Mouse (Mus musculus) WW6 (cell line): Measurements from ENCODE around the gene Il18r1.

Source experiments
- DNase-seq: peaks from one replicate; pipeline ENCODE4 v3.0.0-alpha.2; 2013; ENCODE audit warnings: low read depth, low spot score

The Il18r1 gene

DNA sequence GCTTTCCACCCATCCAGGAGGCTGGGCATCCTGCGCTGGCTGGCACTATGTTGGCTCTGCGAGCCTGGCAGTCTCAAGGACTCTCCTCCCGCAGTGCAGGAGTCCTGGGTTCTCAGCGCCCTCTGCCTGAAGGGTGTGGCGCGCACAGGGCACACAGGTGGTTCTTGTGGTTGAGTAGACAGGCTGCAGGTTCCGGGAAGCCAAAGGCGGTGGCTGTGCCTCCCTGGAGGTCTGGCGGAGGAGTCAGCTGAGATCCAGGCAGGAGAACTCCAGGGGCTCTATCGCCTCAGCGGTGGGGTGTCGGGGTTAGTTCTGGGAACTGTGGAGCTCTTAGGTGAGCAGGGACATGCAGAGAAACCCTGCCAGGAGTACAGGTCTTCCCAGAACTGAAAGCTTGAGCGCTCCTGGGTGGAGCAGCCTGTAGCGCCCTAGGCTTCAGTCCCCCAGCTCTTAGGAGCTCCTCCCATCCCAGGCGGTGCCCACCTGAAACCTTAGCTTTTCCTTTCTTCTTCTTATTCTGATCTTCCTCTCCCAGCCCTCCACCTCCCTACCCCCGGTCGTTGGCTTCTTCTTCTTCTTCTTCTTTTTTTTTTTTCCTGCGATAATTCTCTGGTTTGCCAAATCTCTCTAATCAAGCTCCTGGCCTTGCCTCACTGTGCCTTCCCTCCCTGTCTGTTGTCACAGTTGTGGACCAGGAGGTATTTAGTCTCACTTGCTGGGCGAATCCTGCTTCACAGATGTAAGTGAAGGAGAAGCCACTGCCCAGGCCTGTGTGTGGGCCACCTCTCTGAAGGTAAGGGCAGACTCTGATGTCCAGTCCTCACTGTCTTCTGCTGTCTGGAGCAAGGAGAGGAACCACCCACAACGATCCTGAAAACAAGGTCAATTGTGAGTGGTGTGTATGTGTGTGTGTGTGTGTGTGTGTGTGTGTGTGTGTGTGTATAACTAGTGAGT lies at the start of gene Il18r1:
Il18r1 (plus strand) TSS at position 76 of the 954 bp plus-strand sequence.
- no peak for DNase-seq

DNA sequence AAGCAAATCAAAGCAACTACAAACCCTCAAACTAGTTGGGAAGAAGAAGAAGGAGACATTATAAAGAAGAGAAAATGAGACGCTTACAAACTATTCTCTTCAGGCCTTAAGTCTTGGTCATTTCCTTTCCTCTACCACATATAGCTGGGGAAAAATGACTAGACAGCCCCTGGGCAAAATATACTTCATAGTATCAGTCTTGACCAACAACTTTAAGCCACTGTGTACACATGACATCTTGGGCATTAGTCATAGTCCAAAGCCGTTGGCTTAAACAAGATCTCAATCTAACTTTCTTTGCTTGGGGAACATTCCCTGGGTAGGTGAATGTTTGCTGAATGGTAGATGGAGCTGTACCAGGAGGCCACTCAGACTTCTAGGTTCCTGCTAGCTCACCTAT lies 48.3 kb upstream of the Il18r1 start:
- DNase-seq, result no peak

DNA sequence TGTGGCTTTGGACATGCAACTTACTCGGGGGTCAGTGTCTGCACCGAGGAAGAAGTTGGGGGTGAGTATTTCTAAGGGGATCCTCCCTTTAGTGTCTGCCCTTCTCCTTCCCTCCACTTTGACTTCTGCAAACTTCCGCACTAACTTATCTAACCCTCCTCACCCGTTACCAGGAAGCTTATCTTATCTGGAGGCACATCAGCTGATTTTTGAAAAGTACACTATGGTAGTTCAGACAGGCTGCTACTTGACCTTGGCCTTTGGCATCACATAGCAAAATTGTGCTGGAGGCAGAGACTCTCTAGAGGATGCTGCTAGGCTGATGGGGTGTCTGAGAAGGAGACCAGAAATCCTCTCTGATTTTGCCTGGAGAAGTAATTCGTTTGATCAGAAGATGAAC lies 46.8 kb upstream of the Il18r1 start:
- DNase-seq, result no peak

DNA sequence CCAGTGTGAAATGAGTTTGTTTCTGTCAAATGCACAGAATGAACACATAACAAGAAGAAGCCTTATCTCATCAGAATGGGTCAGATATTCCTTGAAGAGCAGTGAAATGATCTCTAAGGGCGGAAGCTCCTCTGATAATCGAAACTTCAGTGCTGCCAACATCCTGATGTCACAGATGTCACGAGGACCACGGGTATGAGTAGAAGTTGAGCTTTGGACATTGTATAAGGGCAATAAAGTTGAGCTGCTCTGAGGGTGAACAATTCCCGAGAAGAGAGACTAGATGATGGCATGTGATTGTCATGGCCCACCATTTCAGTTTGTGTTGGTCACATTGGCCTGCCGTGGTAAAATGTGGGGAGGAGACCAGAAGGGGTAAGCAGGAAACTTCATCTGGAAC lies 41.5 kb upstream of the Il18r1 start:
- DNase-seq, result no peak

DNA sequence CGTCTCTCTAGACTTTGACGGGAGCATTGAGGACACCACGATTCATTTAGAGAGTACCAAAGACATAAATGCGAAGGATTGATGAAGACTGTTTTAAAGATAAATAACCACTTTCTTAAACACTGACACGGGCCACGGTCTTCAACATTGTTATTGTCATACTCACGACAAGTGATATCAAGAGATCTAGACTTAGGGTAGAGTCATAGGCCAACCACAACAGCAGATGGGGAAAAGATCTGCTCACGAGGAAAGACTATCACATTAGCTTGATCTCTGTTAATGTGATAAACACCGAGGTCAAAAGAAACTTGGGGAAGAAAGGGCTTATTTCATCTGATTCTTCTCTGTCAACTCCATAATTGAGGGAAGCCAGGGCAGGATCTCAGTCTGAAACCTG lies 38.1 kb upstream of the Il18r1 start:
- no peak for DNase-seq

DNA sequence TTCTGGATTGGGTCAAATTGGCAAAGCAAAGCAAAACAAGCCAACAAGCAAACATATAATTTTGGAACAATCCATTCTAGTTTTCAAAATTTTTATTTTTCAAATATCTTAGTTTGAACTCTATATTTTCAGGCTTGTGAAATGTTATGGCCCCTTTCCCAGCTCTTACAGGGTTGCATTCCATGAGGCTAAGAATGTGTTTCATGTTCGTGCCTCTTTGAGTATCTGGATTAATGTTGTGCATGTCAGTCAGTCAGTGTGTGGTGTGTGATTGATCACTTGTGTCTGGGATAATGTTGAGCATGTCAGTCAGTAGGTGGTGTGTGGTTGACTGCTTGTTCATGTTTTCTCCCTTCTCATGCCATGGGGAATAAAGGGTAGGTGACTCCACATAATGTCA lies 37.5 kb upstream of the Il18r1 start:
- no peak for DNase-seq

DNA sequence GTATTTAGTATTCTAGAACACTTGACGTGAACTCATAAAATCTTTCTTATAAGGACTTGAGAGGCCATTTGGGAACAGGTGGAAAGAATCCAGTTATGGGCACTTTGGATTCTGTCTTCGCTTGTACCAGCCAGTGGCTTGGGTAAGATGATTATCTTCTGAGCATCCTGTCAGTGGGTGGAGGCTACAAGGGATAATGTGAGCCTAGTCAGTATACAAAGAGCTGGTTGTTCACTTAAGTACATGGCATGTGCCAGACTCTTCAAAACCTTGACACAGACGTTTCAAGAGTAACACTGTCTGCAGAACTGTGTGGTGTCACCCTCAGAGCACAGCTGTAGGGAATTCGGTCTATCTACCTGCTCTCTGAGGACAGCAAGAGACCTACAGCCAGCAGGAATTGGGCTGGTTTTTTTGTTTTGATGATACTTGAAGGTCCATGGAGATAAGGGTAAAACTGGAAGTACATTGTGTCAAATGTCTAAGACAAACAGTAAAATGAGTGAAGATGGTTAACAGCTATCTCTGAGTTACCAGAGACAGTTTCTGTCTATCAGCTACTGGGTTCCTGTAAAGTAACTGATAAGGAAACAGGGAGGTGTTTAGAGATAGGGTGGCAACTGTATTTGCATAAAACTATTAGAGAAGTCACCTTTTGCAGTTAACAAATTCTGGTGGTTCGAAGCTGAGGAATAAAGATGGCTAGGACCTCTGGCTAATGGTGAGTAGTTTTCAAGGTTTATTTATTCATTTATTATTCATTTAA lies 36.3 kb upstream of the Il18r1 start, which contains the start of gene Il1rl1:
Il1rl1 (plus strand) TSS at position 661 of the 766 bp plus-strand sequence.
- DNase-seq, result no peak

DNA sequence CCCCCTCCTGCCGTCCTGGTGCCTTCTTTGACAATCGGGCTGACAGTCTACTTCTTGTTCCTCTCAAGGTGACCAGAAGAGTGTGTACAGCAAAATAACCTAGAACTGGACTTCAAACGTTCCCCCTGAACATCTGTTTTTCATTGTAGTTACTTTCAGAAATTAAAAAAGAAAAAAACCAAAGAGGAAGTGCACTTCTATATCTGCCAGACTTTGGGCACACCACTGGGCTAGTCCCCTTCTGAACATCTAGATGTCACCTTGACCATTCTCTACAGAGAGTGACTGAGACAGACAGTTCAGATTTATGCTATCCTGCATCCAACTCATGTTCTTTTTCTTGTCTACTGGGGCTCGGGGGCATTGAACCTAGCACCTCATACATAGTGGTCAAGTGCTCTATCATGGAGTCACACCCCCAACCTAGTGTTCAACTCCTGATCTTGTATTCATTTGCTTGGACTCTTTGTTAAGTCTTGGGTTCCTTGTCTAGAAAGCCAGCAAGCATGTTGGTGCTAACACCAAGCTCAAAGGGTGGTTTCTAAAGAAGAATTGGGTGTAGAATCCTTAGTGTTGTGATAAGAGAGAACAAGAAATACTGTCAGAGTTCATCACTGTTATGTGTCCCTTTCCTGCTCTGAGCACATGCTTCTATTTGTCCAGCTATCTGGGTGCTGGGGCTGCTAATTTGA lies 35.1 kb upstream of the Il18r1 start:
- no peak for DNase-seq

DNA sequence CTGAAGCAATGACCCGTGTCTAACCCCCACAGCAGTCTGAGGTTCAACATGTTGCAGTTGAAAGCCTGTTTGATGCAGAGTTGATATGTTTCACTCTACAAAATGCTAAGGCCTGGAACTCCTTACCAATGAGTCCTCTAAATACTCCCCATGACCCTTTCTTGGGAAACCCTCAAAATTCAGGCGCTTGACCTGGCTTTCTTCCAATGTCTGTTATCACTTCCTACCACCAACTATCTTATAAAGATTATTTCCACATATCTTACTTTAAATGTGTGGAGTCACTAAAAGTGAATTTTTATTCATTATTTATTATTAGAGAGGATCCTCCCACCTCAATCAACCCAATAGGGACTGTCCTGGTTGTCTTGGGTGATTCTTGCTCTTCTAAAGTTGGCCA lies 33.2 kb upstream of the Il18r1 start:
- no peak for DNase-seq

DNA sequence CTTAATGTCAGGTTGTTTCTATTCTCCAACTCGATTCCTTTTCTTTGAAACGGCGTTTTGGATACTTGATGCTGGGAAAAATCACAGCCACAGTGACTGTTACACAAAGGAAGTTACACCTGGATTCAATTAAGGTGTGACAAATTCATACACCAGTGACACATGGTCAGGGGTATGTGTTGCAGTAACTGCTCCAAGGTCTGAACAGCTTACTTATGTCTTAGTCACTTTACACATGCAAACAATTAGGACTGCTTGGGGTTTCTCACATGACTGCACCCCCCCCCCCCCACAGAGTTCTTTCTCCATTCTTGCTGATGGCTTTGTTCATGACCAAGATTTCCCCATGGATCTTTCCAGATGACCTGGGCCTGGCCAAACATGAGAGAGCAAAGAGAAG lies 29.4 kb upstream of the Il18r1 start:
- no peak for DNase-seq

DNA sequence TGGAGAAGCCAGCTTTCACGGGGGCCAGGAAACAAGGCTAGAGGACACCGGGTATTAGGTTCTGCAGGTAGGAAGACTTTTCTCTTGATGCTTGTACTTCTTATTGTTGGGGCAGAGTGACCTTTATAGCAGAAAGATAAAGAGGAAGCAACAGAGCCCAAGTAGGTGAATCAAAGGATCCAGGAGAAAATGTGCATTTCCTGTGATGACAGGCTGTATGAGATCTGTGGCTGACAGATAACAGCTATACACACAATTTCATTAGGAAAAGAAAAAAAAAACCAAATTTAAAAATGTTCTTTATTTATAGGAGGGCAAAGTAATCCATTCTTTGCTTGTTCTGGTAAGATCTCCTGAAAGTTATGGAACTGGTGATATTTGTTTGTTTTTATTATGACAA lies 28.0 kb upstream of the Il18r1 start:
- DNase-seq, result no peak

DNA sequence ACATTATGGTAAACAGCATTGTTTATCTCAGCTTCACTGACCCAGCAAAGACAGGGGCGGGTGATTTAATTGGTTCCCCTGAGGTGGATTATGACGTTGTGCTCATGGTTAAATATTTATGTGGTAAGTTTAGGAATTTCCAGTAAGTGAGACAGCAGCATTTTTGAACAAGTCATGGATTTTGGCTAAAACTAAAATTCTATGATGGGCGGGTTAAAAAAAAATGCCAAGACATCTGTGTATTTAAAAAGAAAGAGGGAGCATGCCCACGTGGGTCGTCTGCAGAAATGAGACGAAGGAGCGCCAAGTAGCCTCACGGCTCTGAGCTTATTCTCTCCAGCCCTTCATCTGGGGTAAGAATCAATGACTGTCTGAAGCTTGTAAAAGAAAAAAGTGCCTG lies 25.8 kb upstream of the Il18r1 start:
- no peak for DNase-seq

DNA sequence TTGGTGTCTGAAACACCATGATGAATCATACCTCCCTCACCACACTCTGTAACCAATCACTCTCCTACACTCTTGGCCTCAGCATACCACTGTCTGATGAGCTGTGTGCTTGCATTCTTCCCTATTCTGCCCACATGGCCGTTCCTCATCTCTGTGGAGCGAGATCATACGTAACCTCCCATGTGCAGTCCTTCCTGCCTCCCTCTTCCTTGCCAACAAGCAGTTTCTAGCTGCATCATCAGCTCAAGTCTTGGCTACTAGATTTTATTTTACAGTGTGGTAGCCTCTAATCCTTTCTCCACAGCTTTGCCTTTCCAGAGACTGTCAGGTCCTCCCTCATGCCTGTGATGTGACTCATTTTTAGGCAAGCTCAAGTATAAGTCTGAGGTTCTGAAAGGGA lies 20.6 kb upstream of the Il18r1 start:
- DNase-seq, result no peak

DNA sequence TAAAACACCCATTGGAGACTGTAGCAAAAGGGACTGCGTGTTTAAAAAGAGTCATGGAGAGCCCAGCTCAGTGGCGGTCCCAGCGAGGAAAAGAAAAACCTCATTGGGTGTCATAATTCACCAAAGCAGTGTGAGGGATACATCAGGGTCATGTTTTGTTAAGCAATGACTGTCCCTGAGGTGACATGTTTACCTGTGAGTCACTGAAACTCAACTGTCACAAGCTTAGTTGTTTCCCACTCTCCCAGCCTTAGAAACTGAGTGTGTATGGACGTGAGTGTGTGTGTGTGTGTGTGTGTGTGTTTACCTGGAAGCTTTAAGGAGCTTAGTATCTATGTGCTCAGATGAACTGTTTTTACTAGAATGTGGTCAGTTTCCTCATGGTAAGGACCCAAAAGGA lies 2.0 kb downstream of the Il18r1 start:
- no peak for DNase-seq

DNA sequence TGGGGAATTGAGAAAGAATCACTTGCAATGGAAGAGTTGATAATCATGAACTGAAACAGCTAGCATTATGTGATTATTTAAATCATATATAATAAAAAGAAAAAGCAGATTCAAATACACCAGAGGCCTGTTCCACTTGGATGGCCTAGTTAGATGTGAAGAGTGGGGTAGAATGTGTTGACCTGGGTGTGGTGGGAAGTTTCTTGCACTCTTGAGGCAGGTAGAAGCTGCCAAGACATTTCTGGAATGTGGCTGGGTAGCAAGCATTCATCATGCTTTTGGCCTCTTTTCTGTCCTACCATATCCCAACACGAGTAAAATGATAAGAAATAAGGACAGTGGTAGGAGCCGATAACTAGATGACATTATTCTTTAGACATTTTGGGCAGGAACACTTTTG lies 3.5 kb downstream of the Il18r1 start:
- no peak for DNase-seq

DNA sequence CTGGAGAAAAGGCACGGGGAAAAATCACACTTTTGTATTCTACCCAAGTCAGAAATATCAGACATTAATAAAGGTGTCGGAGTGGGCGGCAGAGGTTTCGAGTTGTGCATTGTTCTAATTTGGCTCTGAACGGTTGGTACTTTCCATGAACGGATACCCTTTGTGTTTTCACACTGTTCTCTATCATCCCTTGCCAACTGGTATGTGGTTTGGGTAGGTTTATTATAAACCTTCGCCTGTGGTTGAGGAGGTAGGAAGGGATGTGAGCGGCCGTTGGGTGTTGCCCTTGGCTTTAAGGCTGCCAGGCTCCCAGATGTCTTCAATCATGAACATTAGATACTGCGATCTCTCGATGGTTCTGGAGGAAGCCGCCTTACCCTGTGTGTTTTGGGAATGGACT lies 4.5 kb downstream of the Il18r1 start:
- DNase-seq, result no peak

DNA sequence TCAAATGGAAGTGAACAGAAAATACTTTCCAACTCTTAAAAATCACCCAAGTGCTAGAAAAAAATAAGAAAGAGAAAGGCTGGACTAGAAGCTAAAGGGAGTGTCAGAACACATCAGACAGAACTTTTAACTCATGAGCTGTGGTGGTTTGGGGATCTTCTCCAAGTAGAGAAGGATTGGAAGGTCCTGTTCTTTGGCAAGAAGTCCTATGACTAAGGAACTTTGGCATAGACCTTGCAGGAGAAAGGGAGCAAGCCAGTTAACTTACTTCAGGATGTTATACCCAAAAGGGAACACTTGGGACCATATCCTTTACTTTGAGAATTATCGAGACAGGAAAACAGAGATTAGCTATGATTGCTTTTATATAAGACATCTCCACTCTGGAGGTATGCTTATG lies 7.0 kb downstream of the Il18r1 start:
- no peak for DNase-seq

DNA sequence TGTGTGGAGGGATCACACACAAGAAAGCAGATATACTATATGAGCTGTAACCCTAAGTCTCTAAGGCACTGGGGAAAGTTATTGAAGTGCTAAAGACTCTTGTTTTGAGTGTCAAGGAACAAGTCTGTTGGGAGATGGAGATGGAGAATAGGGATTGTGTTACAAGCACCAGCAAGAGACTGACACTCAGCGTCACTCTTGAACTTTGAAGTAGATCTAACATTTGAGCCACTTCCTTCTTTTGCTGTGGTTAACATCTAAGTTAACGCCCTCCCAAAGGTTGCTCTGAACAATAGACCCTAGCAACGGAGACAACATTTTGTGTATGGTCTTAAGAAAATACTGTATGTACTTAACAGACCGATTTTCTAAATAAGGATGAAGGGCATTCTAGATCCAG lies 8.3 kb downstream of the Il18r1 start:
- no peak for DNase-seq

DNA sequence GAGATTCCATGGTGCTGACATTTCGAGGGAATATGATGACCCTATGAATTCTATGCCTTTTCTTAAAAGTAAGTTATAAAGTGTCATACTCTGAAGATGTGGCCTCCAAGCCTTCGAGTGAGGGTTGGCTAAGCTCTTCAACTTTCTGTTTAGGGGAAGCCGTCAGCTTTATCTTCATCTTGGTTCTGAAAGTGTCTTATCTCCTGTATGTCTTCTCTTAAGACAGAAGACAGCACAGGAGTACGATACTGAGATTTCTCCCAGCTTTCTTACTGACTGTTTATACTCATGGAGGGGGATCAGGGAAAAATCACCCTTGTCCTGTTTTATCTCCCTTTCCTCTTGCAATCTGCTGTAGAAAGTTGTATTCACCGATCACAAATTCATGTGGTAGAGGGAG lies 9.0 kb downstream of the Il18r1 start:
- no peak for DNase-seq

DNA sequence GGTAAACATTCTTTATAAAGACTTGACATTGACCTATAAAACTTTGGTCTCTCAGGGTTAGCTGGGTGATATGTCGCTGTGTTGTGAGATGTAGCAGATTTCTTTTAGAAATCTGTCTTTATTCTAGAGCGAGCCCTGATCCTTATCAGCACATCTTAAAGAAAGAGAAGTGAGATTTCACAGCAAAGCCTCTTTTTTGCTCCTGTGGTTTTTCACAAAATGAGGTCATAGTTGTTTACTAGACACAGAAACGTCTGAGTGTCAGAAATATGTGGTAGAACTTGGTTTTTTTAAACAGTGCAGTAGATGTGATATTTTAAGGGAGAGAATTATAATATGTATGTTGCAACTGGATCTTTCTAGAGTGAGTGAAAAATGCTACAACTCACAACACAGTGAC lies 10.3 kb downstream of the Il18r1 start:
- no peak for DNase-seq

DNA sequence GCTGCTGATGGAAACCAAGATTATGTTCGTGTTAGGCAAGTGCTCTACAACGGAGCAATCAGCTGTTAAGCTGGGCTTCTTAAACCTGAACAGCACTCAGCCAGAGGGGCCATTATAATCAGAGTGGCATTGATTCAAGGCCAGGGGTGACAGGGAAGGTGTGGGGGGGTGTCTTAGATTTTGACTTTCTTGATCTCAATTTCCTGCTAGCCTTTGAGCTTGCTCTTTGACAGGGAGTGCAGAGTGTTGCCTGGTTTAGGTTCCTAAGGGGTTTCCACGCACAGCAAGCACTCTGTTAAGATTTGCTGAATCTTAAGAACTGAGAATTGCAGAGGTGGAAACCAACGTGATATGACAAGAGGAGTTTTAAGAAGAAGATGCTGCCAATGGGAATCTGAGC lies 11.4 kb downstream of the Il18r1 start:
- no peak for DNase-seq

DNA sequence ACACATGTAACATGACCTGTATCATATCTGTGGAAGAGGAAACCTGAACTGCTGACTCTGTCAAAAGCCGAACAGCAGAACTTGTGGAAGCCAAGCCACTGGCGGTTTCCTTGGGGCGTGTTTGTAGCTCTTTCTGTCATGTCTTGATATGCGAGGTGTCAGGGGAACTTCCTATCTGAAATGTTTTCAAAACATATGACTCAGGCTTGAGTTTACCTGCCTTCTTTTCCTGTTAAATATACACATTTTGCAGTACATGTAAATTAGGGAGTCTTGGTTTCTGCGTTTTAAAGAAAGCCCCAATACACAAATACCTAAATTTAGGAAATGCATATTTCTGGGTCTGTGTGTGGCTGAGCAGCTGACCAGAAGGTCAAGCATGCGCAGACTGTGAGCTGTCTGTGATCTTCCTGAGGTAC lies 14.2 kb downstream of the Il18r1 start:
- DNase-seq, result no peak
